Mouse (Mus musculus): Measurements from ENCODE around the gene Olfr466. TPM values are rescaled to one million over a fixed set of nuclear protein-coding genes. Genes with fewer than 3 reads are reported as not detected.
A peak's percentile ranks its signal among the peaks of the same experiment; 100 is the strongest.

Olfr466 gene
- polyA plus RNA-seq, 1 experiment from 2014 or later, result not detected

- H3K9ac ChIP-seq, result no peak overlapping the region
- peak overlapping the region; percentile 22; the same call in 1 of the 2 replicates for H3K4me3 ChIP-seq (replicated peaks)
- no peaks in the 10 kb centered on the region for H3K27me3 ChIP-seq (replicated peaks)
- H3K36me3 ChIP-seq, result no peaks in the 10 kb centered on the region
- H3K9me3 ChIP-seq, result no peaks in the 10 kb centered on the region
- H3K27ac ChIP-seq, result no peak overlapping the region
- H3K4me2 ChIP-seq, result peak overlapping the region; percentile 51
- WGBS, result 18% methylated on average over 46 of the region's 46 CpGs
- H3K4me1 ChIP-seq, result no peaks in the 10 kb centered on the region
- ATAC-seq (ENCODE audit: insufficient read depth, low FRiP score, low read depth), result peak; percentile 10; the same call in 1 of the 2 replicates
Measured at GRCm38 (mm10) chr13:65175734-65176471, 25.9 kb downstream of the Olfr466 start.

- Histone ChIP-seq H3K9ac (no peak overlapping the region), H3K27me3 (replicated peaks) (no peaks in the 10 kb centered on the region), H3K9me3 (no peaks in the 10 kb centered on the region), H3K36me3 (no peaks in the 10 kb centered on the region), H3K27ac (no peak overlapping the region), H3K4me3 (replicated peaks) (no peak overlapping the region), H3K4me2 (no peak overlapping the region), H3K4me1 (no peaks in the 10 kb centered on the region)
- 53% methylated on average over 15 of the region's 15 CpGs for WGBS
- no peak for ATAC-seq (ENCODE audit: insufficient read depth, low FRiP score, low read depth)
Measured at GRCm38 (mm10) chr13:65176472-65177091, 26.5 kb downstream of the Olfr466 start.

GRCm38 (mm10) chr13:65200667-65201066 is 50.6 kb downstream of the Olfr466 start:
- 69% methylated on average over 1 of the region's 1 CpGs for WGBS
- no peak overlapping the region for H3K4me2 ChIP-seq

More at GRCm38 (mm10) chr13:65200667-65201066, 50.6 kb downstream of the Olfr466 start:
- no peak overlapping the region for H3K4me3 ChIP-seq (replicated peaks)
- H3K36me3 ChIP-seq, result no peaks in the 10 kb centered on the region
- no peaks in the 10 kb centered on the region for H3K4me1 ChIP-seq
- H3K9me3 ChIP-seq, result no peaks in the 10 kb centered on the region
- no peaks in the 10 kb centered on the region for H3K27me3 ChIP-seq (replicated peaks)
- no peak overlapping the region for H3K27ac ChIP-seq
- H3K9ac ChIP-seq, result no peak overlapping the region
- ATAC-seq (ENCODE audit: insufficient read depth, low FRiP score, low read depth), result no peak

Other genes starting within 250 kb of the Olfr466 start
- 0.57 and 0.61 TPM in 2 replicates for gene Cntnap3, start 246.3 kb upstream of the Olfr466 start, polyA plus RNA-seq (2015; fragmentation: Nextera tagmentation; extraction: Ambion mirVana)
- not detected in 2 replicates for gene Spata31, start 232.8 kb upstream of the Olfr466 start, polyA plus RNA-seq (2015; fragmentation: Nextera tagmentation; extraction: Ambion mirVana)
- gene Spata31d1c, start 117.2 kb upstream of the Olfr466 start, polyA plus RNA-seq (2015; fragmentation: Nextera tagmentation; extraction: Ambion mirVana), result not detected in 2 replicates
- gene Prss47, start 97.5 kb upstream of the Olfr466 start, polyA plus RNA-seq (2015; fragmentation: Nextera tagmentation; extraction: Ambion mirVana), result not detected in 2 replicates
- gene Mfsd14b, start 37.3 kb upstream of the Olfr466 start, polyA plus RNA-seq (2015; fragmentation: Nextera tagmentation; extraction: Ambion mirVana), result 56.9 and 59.5 TPM in 2 replicates
- gene Olfr465-ps1, start 12.2 kb upstream of the Olfr466 start, polyA plus RNA-seq (2015; fragmentation: Nextera tagmentation; extraction: Ambion mirVana), result not detected in 2 replicates
- gene Nlrp4f, start 55.7 kb downstream of the Olfr466 start, polyA plus RNA-seq (2015; fragmentation: Nextera tagmentation; extraction: Ambion mirVana), result not detected in 2 replicates
- gene Gm10775, start 109.3 kb downstream of the Olfr466 start, polyA plus RNA-seq (2015; fragmentation: Nextera tagmentation; extraction: Ambion mirVana), result not detected in 2 replicates
- 9.0 and 11.2 TPM in 2 replicates for gene Zfp369, start 128.6 kb downstream of the Olfr466 start, polyA plus RNA-seq (2015; fragmentation: Nextera tagmentation; extraction: Ambion mirVana)